Mouse (Mus musculus) MEL-GATA-1-ER (cell line): ENCODE results near the gene Tfap4.
A peak's percentile ranks its signal among the peaks of the same experiment; 100 is the strongest.

Source experiments
- DNase-seq: peaks from one replicate; pipeline ENCODE4 v3.0.0-alpha.2; 2012; ENCODE audit warnings: low read depth; ENCODE audit errors: extremely low read depth

The Tfap4 gene

GRCm38 (mm10) chr16:4559715-4560144 is at the start of gene Tfap4:
Gene Tfap4, minus strand, starts transcription at chr16:4559854.
- DNase-seq, result peak; percentile 89

GRCm38 (mm10) chr16:4608532-4609059 is 48.9 kb upstream of the Tfap4 start:
- no peak for DNase-seq

GRCm38 (mm10) chr16:4607818-4608531 is 48.3 kb upstream of the Tfap4 start:
- DNase-seq, result no peak

GRCm38 (mm10) chr16:4606431-4607084 is 46.9 kb upstream of the Tfap4 start:
- no peak for DNase-seq

GRCm38 (mm10) chr16:4605514-4606131 is 46.0 kb upstream of the Tfap4 start:
- DNase-seq, result no peak

- DNase-seq, result no peak
Observed at GRCm38 (mm10) chr16:4604293-4604837, 44.7 kb upstream of the Tfap4 start.

GRCm38 (mm10) chr16:4603453-4603837 is 43.8 kb upstream of the Tfap4 start:
- DNase-seq, result no peak

GRCm38 (mm10) chr16:4602766-4603452 is 43.3 kb upstream of the Tfap4 start:
- DNase-seq, result no peak

- DNase-seq, result no peak
Observed at GRCm38 (mm10) chr16:4602189-4602588, 42.5 kb upstream of the Tfap4 start.

- no peak for DNase-seq
Observed at GRCm38 (mm10) chr16:4600701-4601310, 41.2 kb upstream of the Tfap4 start.

- no peak for DNase-seq
Observed at GRCm38 (mm10) chr16:4599616-4600015, 40.0 kb upstream of the Tfap4 start.

GRCm38 (mm10) chr16:4598891-4599543 is 39.4 kb upstream of the Tfap4 start:
- DNase-seq, result no peak

- no peak for DNase-seq
Observed at GRCm38 (mm10) chr16:4598041-4598440, 38.4 kb upstream of the Tfap4 start.

GRCm38 (mm10) chr16:4597296-4597695 is 37.6 kb upstream of the Tfap4 start:
- DNase-seq, result no peak

- DNase-seq, result no peak
Observed at GRCm38 (mm10) chr16:4596836-4597235, 37.2 kb upstream of the Tfap4 start.

GRCm38 (mm10) chr16:4596141-4596728 is 36.6 kb upstream of the Tfap4 start:
- DNase-seq, result no peak

- DNase-seq, result no peak
Observed at GRCm38 (mm10) chr16:4595527-4595963, 35.9 kb upstream of the Tfap4 start.

GRCm38 (mm10) chr16:4594814-4595526 is 35.3 kb upstream of the Tfap4 start:
- DNase-seq, result no peak
